In genomic region chr11:89147990-89148389, GRCm38 (mm10) we compare ENCODE assay signal across 32 mouse cellular contexts.
"Had no signal": no experiment of that assay in that cellular context is flagged by ENCODE, and none has a peak within 500 bp of the region (broad histone marks: within the 10 kb centered on the region; RNA-seq: fewer than 3 reads in every experiment).

No protein-coding gene starts in this region.

- H3K27ac ChIP-seq: heart, embryonic 10.5 days; heart, embryonic 13.5 days; heart, embryonic 15.5 days; hindbrain, embryonic 10.5 days; hindbrain, embryonic 12.5 days; hindbrain, embryonic 13.5 days; hindbrain, embryonic 14.5 days; hindbrain, embryonic 15.5 days; hindbrain, postnatal 0 days; intestine, embryonic 15.5 days; kidney, embryonic 15.5 days; kidney, postnatal 0 days; layer of hippocampus, adult 2 months; left cerebral cortex, adult 2 months had no signal

- H3K4me3 ChIP-seq: heart, embryonic 10.5 days; heart, embryonic 12.5 days; heart, embryonic 13.5 days; heart, embryonic 15.5 days; hindbrain, embryonic 10.5 days; hindbrain, embryonic 12.5 days; hindbrain, embryonic 13.5 days; hindbrain, embryonic 15.5 days; intestine, embryonic 15.5 days; kidney, embryonic 15.5 days; layer of hippocampus, adult 2 months; left cerebral cortex, adult 2 months had no signal

- H3K9ac ChIP-seq: heart, embryonic 12.5 days; heart, embryonic 13.5 days; heart, embryonic 15.5 days; hindbrain, embryonic 12.5 days; hindbrain, embryonic 13.5 days; hindbrain, embryonic 14.5 days; hindbrain, embryonic 15.5 days; intestine, embryonic 15.5 days; kidney, embryonic 15.5 days had no signal

- H3K36me3 ChIP-seq: heart, embryonic 10.5 days; heart, embryonic 12.5 days; heart, embryonic 13.5 days; heart, embryonic 15.5 days; hindbrain, embryonic 10.5 days; hindbrain, embryonic 12.5 days; hindbrain, embryonic 13.5 days; hindbrain, embryonic 15.5 days; intestine, embryonic 15.5 days; kidney, embryonic 15.5 days had no signal

- DNase-seq: heart, postnatal 10 days; heart, postnatal 14 days; heart, postnatal 36 days; heart, postnatal 4 days; kidney, adult 11 months; kidney, adult 18-20 months; kidney, adult 2 months; kidney, adult 8-10 months; kidney, adult 9 months; kidney, postnatal 10 days; kidney, postnatal 14 days; kidney, postnatal 25 days; kidney, postnatal 36 days; kidney, postnatal 4 days; layer of hippocampus, adult 9-11 months; layer of hippocampus, postnatal 36 days had no signal

- H3K4me1 ChIP-seq: hindbrain, embryonic 15.5 days had no signal

- H3K4me2 ChIP-seq: heart, embryonic 11.5 days; heart, embryonic 12.5 days; heart, embryonic 13.5 days; heart, embryonic 15.5 days; hindbrain, embryonic 12.5 days; hindbrain, embryonic 13.5 days; hindbrain, embryonic 14.5 days; hindbrain, embryonic 15.5 days; intestine, embryonic 15.5 days; kidney, embryonic 15.5 days had no signal

- H3K27me3 ChIP-seq: heart, embryonic 12.5 days; heart, embryonic 13.5 days; heart, embryonic 15.5 days; hindbrain, embryonic 12.5 days; hindbrain, embryonic 13.5 days; hindbrain, embryonic 15.5 days; intestine, embryonic 15.5 days; kidney, embryonic 15.5 days had no signal

- H3K9me3 ChIP-seq: heart, embryonic 10.5 days; heart, embryonic 12.5 days; heart, embryonic 13.5 days; heart, embryonic 15.5 days; hindbrain, embryonic 10.5 days; hindbrain, embryonic 12.5 days; hindbrain, embryonic 13.5 days; hindbrain, embryonic 15.5 days; intestine, embryonic 15.5 days; kidney, embryonic 15.5 days had no signal
